Mouse (Mus musculus) E14TG2a.4 (cell line): Measurements from ENCODE around the gene Cnot1.

Experiments
- CTCF ChIP-seq: conservative IDR thresholded peaks from 2 replicates; pipeline ENCODE4 v1.5.1; 2014; ENCODE audit warnings: low read length
- NANOG ChIP-seq: IDR thresholded peaks from 2 replicates; pipeline ENCODE4 v1.6.1; 2014; ENCODE audit warnings: borderline replicate concordance, low read length, mixed read lengths
- POU5F1 ChIP-seq: IDR thresholded peaks from 2 replicates; pipeline ENCODE4 v1.6.1; 2014; ENCODE audit warnings: low read length, borderline replicate concordance

- TF ChIP-seq CTCF (no peak), NANOG (peak; percentile 47; the same call in 1 of the 2 replicates), POU5F1 (peak; percentile 68; the same call in 1 of the 2 replicates)
Observed at GRCm38 (mm10) chr8:95833435-95833984, 26.2 kb upstream of the Cnot1 start.
